ENCODE assay signal across 8 mouse cellular contexts in genomic region chr3:135730790-135731189, GRCm38 (mm10). TPM values are rescaled to one million over a fixed set of nuclear protein-coding genes. Genes with fewer than 3 reads are reported as not detected.
DNase-seq lines count a peak whose midpoint lies in the region; ATAC-seq and TF ChIP-seq lines count a peak whose summit lies in the region.

No protein-coding gene starts in this region.

- ATAC-seq in hindbrain, embryonic 12.5 days (ENCODE audit: low FRiP score), result peak; percentile 79

- H3K4me1 ChIP-seq in hindbrain, embryonic 12.5 days, result peaks cover 2% of the 10 kb centered on the region; the same call in 1 of the 2 replicates
- peaks cover 12% of the 10 kb centered on the region for H3K4me1 ChIP-seq in lung, adult 2 months (ENCODE audit: control insufficient read depth, insufficient read depth, low read length)

- H3K27ac ChIP-seq in hindbrain, embryonic 12.5 days, result no peak overlapping the region

- H3K79me2 ChIP-seq in myocyte (ENCODE audit: control insufficient read depth, insufficient read depth), result no peaks in the 10 kb centered on the region

- no peak for TF ChIP-seq CTCF in lung, adult 2 months (IDR thresholded peaks at IDR 0.05; ENCODE audit: insufficient read depth, low read length)

- H3K4me2 ChIP-seq in hindbrain, embryonic 12.5 days (replicated peaks), result peak overlapping the region; percentile 30; the same call in 1 of the 2 replicates
- H3K4me2 ChIP-seq in myocyte (ENCODE audit: low read depth), result peak overlapping the region; percentile 82

- H3ac ChIP-seq in myocyte (ENCODE audit: control insufficient read depth, insufficient read length), result no peak overlapping the region

- no peaks in the 10 kb centered on the region for H3K9me3 ChIP-seq in hindbrain, embryonic 12.5 days (replicated peaks)

- WGBS in hindbrain, embryonic 12.5 days, result 55% methylated on average over 9 of the region's 9 CpGs
- WGBS in lung, adult 2 months, result 30% methylated on average over 9 of the region's 9 CpGs

- no peak for TF ChIP-seq POLR2A in myocyte (IDR thresholded peaks at IDR 0.05; ENCODE audit: insufficient read length, low read depth)
- no peak for TF ChIP-seq POLR2A in lung, adult 2 months (IDR thresholded peaks at IDR 0.05; ENCODE audit: borderline replicate concordance, extremely low read depth, low read depth, low read length)

- no peaks in the 10 kb centered on the region for H3K27me3 ChIP-seq in hindbrain, embryonic 12.5 days
- H3K27me3 ChIP-seq in myocyte (ENCODE audit: control insufficient read depth, insufficient read depth, insufficient read length), result no peaks in the 10 kb centered on the region

- no peaks in the 10 kb centered on the region for H3K36me3 ChIP-seq in hindbrain, embryonic 12.5 days
- H3K36me3 ChIP-seq in myocyte (ENCODE audit: control insufficient read depth, insufficient read depth), result no peaks in the 10 kb centered on the region

- no peak overlapping the region for H3K9ac ChIP-seq in hindbrain, embryonic 12.5 days

- DNase-seq in layer of hippocampus, postnatal 14 days (ENCODE audit: low spot score in 2 of 2), result peak; percentile 31
- no peak for DNase-seq in layer of hippocampus, adult 9-10 months (ENCODE audit: low spot score)
- DNase-seq in cerebellum, adult 18-20 months, result peak; percentile 5 to 11
- no peak for DNase-seq in frontal cortex, postnatal 36 days (ENCODE audit: low spot score in 2 of 2)
- no peak for DNase-seq in adrenal gland, postnatal 25 days
- no peak for DNase-seq in lung, adult 2 months

- H3K4me3 ChIP-seq in hindbrain, embryonic 12.5 days, result no peak overlapping the region
- peak overlapping the region; percentile 0 for H3K4me3 ChIP-seq in myocyte
- no peak overlapping the region for H3K4me3 ChIP-seq in lung, adult 2 months (replicated peaks; ENCODE audit: extremely low read depth, low read depth, low read length)

TF ChIP-seq in myocyte, 11 proteins besides CTCF, POLR2A, EP300 and RAD21:
- no peak for TF ChIP-seq CEBPB (IDR thresholded peaks at IDR 0.05; ENCODE audit: insufficient read depth, poor library complexity, severe bottlenecking)
- no peak for TF ChIP-seq MAX (IDR thresholded peaks at IDR 0.05; ENCODE audit: low read depth)
- no peak for TF ChIP-seq USF1 (IDR thresholded peaks at IDR 0.05; ENCODE audit: low read depth)
- no peak for TF ChIP-seq SRF (IDR thresholded peaks at IDR 0.05; ENCODE audit: control insufficient read depth, insufficient read length, low read depth)
- TF ChIP-seq E2F4 (IDR thresholded peaks at IDR 0.05; ENCODE audit: insufficient read depth), result no peak
- TF ChIP-seq POLR2AphosphoS2 (IDR thresholded peaks at IDR 0.05; ENCODE audit: insufficient read length, low read depth), result no peak
- TF ChIP-seq TCF3 (IDR thresholded peaks at IDR 0.05; ENCODE audit: insufficient read length, low read depth), result no peak
- TF ChIP-seq TCF12 (IDR thresholded peaks at IDR 0.05; ENCODE audit: insufficient read depth, poor library complexity, severe bottlenecking), result no peak
- TF ChIP-seq MYOG (IDR thresholded peaks at IDR 0.05; ENCODE audit: control insufficient read depth in 1 of 3, insufficient read depth in 1 of 3, insufficient read length in 2 of 3, low read depth in 2 of 3), result no peak
- no peak for TF ChIP-seq MYOD1 (IDR thresholded peaks at IDR 0.05; ENCODE audit: control insufficient read depth in 1 of 3, insufficient read length in 2 of 3, low read depth in 2 of 3)
- TF ChIP-seq REST (IDR thresholded peaks at IDR 0.05; ENCODE audit: insufficient read depth, insufficient read length), result no peak

RNA-seq across cellular contexts. Expression of gene Nfkb1, which starts 39.4 kb away (rescaled TPM):
- total RNA-seq in layer of hippocampus, postnatal 14 days (2021), result 10 to 100 TPM; 23.0 to 23.2 TPM
- 11.1 and 11.6 TPM in 2 replicates for polyA plus RNA-seq in hindbrain, embryonic 12.5 days (2016; fragmentation: Nextera tagmentation; extraction: Ambion mirVana)
- polyA plus RNA-seq in myocyte (2012; fragmentation: generic; extraction: Trizol), result 35.3 TPM
- total RNA-seq in adrenal gland, postnatal 25 days (2021), result 68.8 and 69.5 TPM in 2 replicates
- polyA plus RNA-seq in lung, adult 2 months (2012; rRNA removed), result 114 and 126 TPM in 2 replicates

Comparison
In these comparisons a context has a peak if more than half of its experiments do, and no peak if none do; other contexts are left out.
1. DNase-seq: peak in layer of hippocampus, postnatal 14 days (2 of 2) and cerebellum, adult 18-20 months (2 of 2); none in layer of hippocampus, adult 9-10 months (single experiment), frontal cortex, postnatal 36 days (0 of 2), adrenal gland, postnatal 25 days (single experiment) and lung, adult 2 months (single experiment).